Mouse (Mus musculus) liver, embryonic 14.5 days (tissue): ENCODE data around the gene Mrap2. TPM values are rescaled to one million over a fixed set of nuclear protein-coding genes. Genes with fewer than 3 reads are reported as not detected.

Source experiments
- ATAC-seq: fragments of 200-750 bp; cut with Nextera tagmentation; 2 replicates; pipeline ENCODE4 v1.8.0; 2017; ENCODE audit warnings: moderate number of reproducible peaks, mild to moderate bottlenecking, moderate library complexity; ENCODE audit not compliant: insufficient read depth
- DNase-seq, 3 experiments: peaks; one replicate each; pipeline ENCODE4 v3.0.0-alpha.2; 2012 to 2013; ENCODE audit warnings: low read depth in 3 of 3, low spot score in 3 of 3
- H3K27ac ChIP-seq: fragments of 300-500 bp; sonication (generic); 2 replicates; pipeline ENCODE4 v1.5.1; 2014; ENCODE audit warnings: moderate library complexity, mild to moderate bottlenecking, control low read depth, inconsistent platforms
- H3K27me3 ChIP-seq: fragments of 300-500 bp; sonication (generic); 2 replicates; pipeline ENCODE4 v1.6.1; 2014; ENCODE audit warnings: mild to moderate bottlenecking, low read length, moderate library complexity; ENCODE audit not compliant: control insufficient read depth, insufficient read depth
- H3K36me3 ChIP-seq: fragments of 300-500 bp; sonication (generic); replicated peaks from 2 replicates; pipeline ENCODE4 v1.6.1; 2014; ENCODE audit warnings: low read depth; ENCODE audit not compliant: control insufficient read depth, insufficient read depth
- H3K4me1 ChIP-seq, 2 experiments: fragments of 200-500 bp in 1 of 2; fragments of 300-500 bp in 1 of 2; sonication (generic) in 1 of 2; replicated peaks; 2 replicates each; pipeline ENCODE4 v1.6.1; 2012 to 2014; ENCODE audit warnings: antibody characterized with exemption in 1 of 2, inconsistent platforms in 1 of 2, low read length in 1 of 2; ENCODE audit not compliant: control insufficient read depth in 2 of 2, insufficient read depth in 2 of 2
- H3K4me2 ChIP-seq: fragments of 300-500 bp; sonication (generic); 2 replicates; pipeline ENCODE4 v1.6.1; 2014; ENCODE audit warnings: low read depth, mild to moderate bottlenecking, control low read depth, moderate library complexity
- H3K4me3 ChIP-seq, 2 experiments: fragments of 200-500 bp in 1 of 2; fragments of 300-500 bp in 1 of 2; sonication (generic) in 1 of 2; 2 replicates each; pipeline ENCODE4 v1.5.1; 2012 to 2014; ENCODE audit warnings: low read depth in 2 of 2, low read length in 2 of 2, mild to moderate bottlenecking in 2 of 2, control low read depth in 1 of 2, inconsistent platforms in 1 of 2, moderate library complexity in 1 of 2; ENCODE audit not compliant: insufficient read depth in 1 of 2
- H3K9ac ChIP-seq: fragments of 300-500 bp; sonication (generic); replicated peaks from 2 replicates; pipeline ENCODE4 v1.6.1; 2014; ENCODE audit warnings: mild to moderate bottlenecking, control low read depth, moderate library complexity
- H3K9me3 ChIP-seq: fragments of 300-500 bp; sonication (generic); 2 replicates; pipeline ENCODE4 v1.6.1; 2016; ENCODE audit warnings: low read length, mixed read lengths; ENCODE audit not compliant: control insufficient read depth
- CTCF ChIP-seq: IDR thresholded peaks from 2 replicates; pipeline ENCODE4 v1.5.1; 2016; ENCODE audit warnings: antibody characterized with exemption, low read depth, control low read depth
- EP300 ChIP-seq: IDR thresholded peaks from 2 replicates; pipeline ENCODE4 v1.6.1; 2016; ENCODE audit warnings: antibody characterized with exemption, low read depth
- WGBS: fragments of 180-500 bp; shearing (Covaris S2); extraction: QIAGEN DNeasy Blood & Tissue Kit; methylation state at CpG from one replicate; pipeline ENCODE4 v1.1.7; 2014; ENCODE audit not compliant: insufficient replicate concordance; 5-methylcytosine and 5-hydroxymethylcytosine counted together
- polyA plus RNA-seq, 2 experiments: library from polyadenylated mRNA; depleted of rRNA in 1 of 2; stranded (reverse) in 1 of 2; unstranded in 1 of 2; fragments of >200 nt; fragmentation: Nextera tagmentation in 1 of 2; extraction: Ambion mirVana in 1 of 2; gene quantifications; 2 replicates each; pipeline versions ENCODE4 v1.2.1 to v1.2.3; 2012 to 2014

Gene Mrap2
- polyA plus RNA-seq, 2 experiments, result not detected

GRCm38 (mm10) chr9:87193721-87194120 is 49.6 kb downstream of the Mrap2 start:
- DNase-seq, result no peak
- Histone ChIP-seq H3K36me3 (peaks cover 5% of the 10 kb centered on the region; the same call in 1 of the 2 replicates), H3K4me1 (no peaks in the 10 kb centered on the region), H3K9me3 (no peaks in the 10 kb centered on the region), H3K27ac (no peak overlapping the region), H3K9ac (no peak overlapping the region), H3K27me3 (no peaks in the 10 kb centered on the region), H3K4me2 (no peak overlapping the region), H3K4me3 (no peak overlapping the region)
- no peak for ATAC-seq
- 74% methylated on average over 1 of the region's 1 CpGs for WGBS
- TF ChIP-seq CTCF (no peak), EP300 (no peak)

DNA sequence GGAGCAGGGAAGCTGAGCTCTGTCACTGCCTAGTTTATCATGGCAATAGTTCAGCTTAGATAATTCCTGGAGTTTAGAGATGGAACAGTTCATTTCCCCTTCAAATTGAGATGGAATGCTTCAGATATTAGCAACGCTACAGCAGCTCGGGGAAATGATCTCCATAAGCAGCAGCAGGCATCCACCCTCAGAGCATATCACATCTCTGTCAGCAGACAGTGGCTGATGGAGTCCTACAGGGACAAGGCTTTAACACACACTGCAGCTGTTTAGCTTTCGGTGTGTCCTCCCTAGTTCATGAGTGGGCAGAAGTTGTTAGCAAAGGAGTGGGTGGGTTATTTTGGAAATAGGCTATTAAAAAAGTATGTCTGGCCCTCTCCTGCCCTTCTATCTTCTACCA is 53.2 kb downstream of the Mrap2 start:
- ATAC-seq, result no peak
- Histone ChIP-seq H3K27me3 (no peaks in the 10 kb centered on the region), H3K9me3 (no peaks in the 10 kb centered on the region), H3K27ac (no peak overlapping the region), H3K9ac (no peak overlapping the region), H3K4me3 (no peak overlapping the region), H3K4me1 (no peaks in the 10 kb centered on the region), H3K4me2 (no peak overlapping the region), H3K36me3 (peaks cover 6% of the 10 kb centered on the region; the same call in 1 of the 2 replicates)
- no peak for TF ChIP-seq EP300
- TF ChIP-seq CTCF, result no peak
- 78% methylated on average over 3 of the region's 3 CpGs for WGBS
- DNase-seq, result no peak

DNA sequence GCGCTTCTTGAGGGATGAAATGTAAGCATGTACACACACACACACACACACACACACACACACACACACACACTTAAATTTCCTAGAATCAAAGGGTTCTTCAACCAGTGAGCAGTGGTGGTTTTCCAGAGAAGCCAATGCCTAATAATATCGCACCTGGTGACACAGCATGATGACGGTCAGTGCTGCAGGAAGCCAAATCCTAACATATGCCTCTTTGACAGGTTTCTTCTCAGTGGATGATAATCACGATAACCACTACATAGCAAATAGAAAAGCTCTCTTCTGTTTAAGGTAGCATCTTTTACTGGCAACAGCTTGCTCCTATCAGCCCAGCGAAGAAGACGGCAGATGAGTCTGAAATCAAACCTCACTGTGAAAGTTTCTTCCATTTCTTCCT is 53.9 kb downstream of the Mrap2 start:
- DNase-seq (no peak), ATAC-seq (no peak)
- WGBS, result 81% methylated on average over 6 of the region's 6 CpGs

GRCm38 (mm10) chr9:87200426-87200825 is 56.3 kb downstream of the Mrap2 start:
- DNase-seq, result no peak
- peaks cover 6% of the 10 kb centered on the region; the same call in 1 of the 2 replicates for H3K36me3 ChIP-seq
- H3K27ac ChIP-seq, result no peak overlapping the region
- no peaks in the 10 kb centered on the region for H3K4me1 ChIP-seq
- no peak for TF ChIP-seq CTCF
- TF ChIP-seq EP300, result no peak
- no peak overlapping the region for H3K4me2 ChIP-seq
- no peaks in the 10 kb centered on the region for H3K9me3 ChIP-seq
- H3K4me3 ChIP-seq, result no peak overlapping the region
- 83% methylated on average over 5 of the region's 5 CpGs for WGBS
- H3K27me3 ChIP-seq, result no peaks in the 10 kb centered on the region
- no peak overlapping the region for H3K9ac ChIP-seq
- no peak for ATAC-seq

More for the DNA sequence above, 53.9 kb downstream of the Mrap2 start:
- no peak overlapping the region for H3K4me2 ChIP-seq
- no peak overlapping the region for H3K27ac ChIP-seq
- no peaks in the 10 kb centered on the region for H3K27me3 ChIP-seq
- TF ChIP-seq CTCF, result no peak
- no peak for TF ChIP-seq EP300
- no peak overlapping the region for H3K9ac ChIP-seq
- no peaks in the 10 kb centered on the region for H3K4me1 ChIP-seq
- peaks cover 2% of the 10 kb centered on the region; the same call in 1 of the 2 replicates for H3K36me3 ChIP-seq
- H3K9me3 ChIP-seq, result no peaks in the 10 kb centered on the region
- H3K4me3 ChIP-seq, result no peak overlapping the region

GRCm38 (mm10) chr9:87200919-87201318 is 56.8 kb downstream of the Mrap2 start:
- Histone ChIP-seq H3K27ac (no peak overlapping the region), H3K27me3 (no peaks in the 10 kb centered on the region), H3K4me1 (no peaks in the 10 kb centered on the region), H3K9ac (no peak overlapping the region), H3K4me2 (no peak overlapping the region), H3K4me3 (no peak overlapping the region), H3K36me3 (peaks cover 6% of the 10 kb centered on the region; the same call in 1 of the 2 replicates), H3K9me3 (no peaks in the 10 kb centered on the region)
- TF ChIP-seq CTCF (no peak), EP300 (no peak)
- 71% methylated on average over 4 of the region's 4 CpGs for WGBS
- ATAC-seq (no peak), DNase-seq (no peak)
